Mouse (Mus musculus) lung, embryonic 16.5 days (tissue): Measurements from ENCODE around the gene Krba1. TPM values are rescaled to one million over a fixed set of nuclear protein-coding genes. Genes with fewer than 3 reads are reported as not detected.

Experiments
- ATAC-seq: fragments of 200-750 bp; cut with Nextera tagmentation; 2 replicates; pipeline ENCODE4 v1.8.0; 2017; ENCODE audit warnings: low read depth, mild to moderate bottlenecking, moderate library complexity
- H3K27ac ChIP-seq: fragments of 300-500 bp; sonication (generic); 2 replicates; pipeline ENCODE4 v1.5.1; 2014; ENCODE audit warnings: mild to moderate bottlenecking, control low read depth, low read length
- H3K27me3 ChIP-seq: fragments of 300-500 bp; sonication (generic); 2 replicates; pipeline ENCODE4 v1.6.1; 2014; ENCODE audit warnings: low read depth, low read length, mixed read lengths; ENCODE audit not compliant: control insufficient read depth, insufficient read depth
- H3K36me3 ChIP-seq: fragments of 300-500 bp; sonication (generic); 2 replicates; pipeline ENCODE4 v1.6.1; 2014; ENCODE audit warnings: low read length; ENCODE audit not compliant: control insufficient read depth, insufficient read depth
- H3K4me1 ChIP-seq: fragments of 300-500 bp; sonication (generic); replicated peaks from 2 replicates; pipeline ENCODE4 v1.6.1; 2014; ENCODE audit warnings: low read length, mixed read lengths; ENCODE audit not compliant: control insufficient read depth, insufficient read depth
- H3K4me2 ChIP-seq: fragments of 300-500 bp; sonication (generic); 2 replicates; pipeline ENCODE4 v1.6.1; 2014; ENCODE audit warnings: low read depth, low read length, control low read depth
- H3K4me3 ChIP-seq: fragments of 300-500 bp; sonication (generic); 2 replicates; pipeline ENCODE4 v1.5.1; 2014; ENCODE audit warnings: mild to moderate bottlenecking, low read length, control low read depth
- H3K9ac ChIP-seq: fragments of 300-500 bp; sonication (generic); 2 replicates; pipeline ENCODE4 v1.6.1; 2014; ENCODE audit warnings: low read length, control low read depth
- H3K9me3 ChIP-seq: fragments of 300-500 bp; sonication (generic); 2 replicates; pipeline ENCODE4 v1.6.1; 2016; ENCODE audit warnings: low read length; ENCODE audit not compliant: control insufficient read depth
- WGBS: fragments of 180-500 bp; shearing (Covaris S2); extraction: QIAGEN DNeasy Blood & Tissue Kit; methylation state at CpG from one replicate; pipeline ENCODE4 v1.1.7; 2014; 5-methylcytosine and 5-hydroxymethylcytosine counted together
- polyA plus RNA-seq: library from polyadenylated mRNA; unstranded; fragments of >200 nt; fragmentation: Nextera tagmentation; extraction: Ambion mirVana; gene quantifications from 2 replicates; pipeline ENCODE4 v1.2.1, GENCODE M21; 2015

Gene Krba1
- polyA plus RNA-seq, 1 experiment from 2014 or later: 20.4 TPM

GRCm38 (mm10) chr6:48435111-48435510 is 39.7 kb downstream of the Krba1 start:
- H3K4me1 ChIP-seq: peaks cover 37% of the 10 kb centered on the region
- ATAC-seq: no peak
- no peak overlapping the region for H3K9ac ChIP-seq
- no peak overlapping the region for H3K4me2 ChIP-seq
- no peak overlapping the region for H3K27ac ChIP-seq
- H3K27me3 ChIP-seq: no peaks in the 10 kb centered on the region
- peaks cover 23% of the 10 kb centered on the region for H3K36me3 ChIP-seq
- 26% methylated on average over 5 of the region's 5 CpGs for WGBS
- no peaks in the 10 kb centered on the region; the same call in 1 of the 2 replicates for H3K9me3 ChIP-seq
- H3K4me3 ChIP-seq: no peak overlapping the region

GRCm38 (mm10) chr6:48435706-48436349 is 40.4 kb downstream of the Krba1 start:
- ATAC-seq: no peak
- peaks cover 40% of the 10 kb centered on the region for H3K4me1 ChIP-seq
- no peak overlapping the region for H3K27ac ChIP-seq
- 57% methylated on average over 5 of the region's 5 CpGs for WGBS
- no peaks in the 10 kb centered on the region; the same call in 1 of the 2 replicates for H3K9me3 ChIP-seq
- H3K4me2 ChIP-seq: no peak overlapping the region
- no peaks in the 10 kb centered on the region for H3K27me3 ChIP-seq
- no peak overlapping the region for H3K4me3 ChIP-seq
- no peak overlapping the region for H3K9ac ChIP-seq
- peaks cover 26% of the 10 kb centered on the region for H3K36me3 ChIP-seq

GRCm38 (mm10) chr6:48437679-48438376 is 42.4 kb downstream of the Krba1 start:
- Histone ChIP-seq H3K36me3 (peaks cover 44% of the 10 kb centered on the region), H3K9me3 (no peaks in the 10 kb centered on the region; the same call in 1 of the 2 replicates), H3K27ac (no peak overlapping the region), H3K4me3 (no peak overlapping the region), H3K27me3 (no peaks in the 10 kb centered on the region), H3K4me1 (peaks cover 42% of the 10 kb centered on the region), H3K9ac (no peak overlapping the region), H3K4me2 (no peak overlapping the region)
- WGBS: 79% methylated on average over 35 of the region's 35 CpGs
- no peak for ATAC-seq

- no peak for ATAC-seq
- WGBS: 56% methylated on average over 55 of the region's 55 CpGs
- no peak overlapping the region for H3K4me3 ChIP-seq
- H3K4me1 ChIP-seq: peaks cover 40% of the 10 kb centered on the region
- no peak overlapping the region for H3K4me2 ChIP-seq
- peaks cover 44% of the 10 kb centered on the region for H3K36me3 ChIP-seq
- H3K9ac ChIP-seq: no peak overlapping the region
- no peaks in the 10 kb centered on the region; the same call in 1 of the 2 replicates for H3K9me3 ChIP-seq
- H3K27ac ChIP-seq: no peak overlapping the region
- no peaks in the 10 kb centered on the region for H3K27me3 ChIP-seq
These were observed 43.2 kb downstream of the Krba1 start for GRCm38 (mm10) chr6:48438475-48439125.

- H3K27ac ChIP-seq: no peak overlapping the region
- H3K4me2 ChIP-seq: no peak overlapping the region
- no peak for ATAC-seq
- peaks cover 34% of the 10 kb centered on the region for H3K4me1 ChIP-seq
- no peak overlapping the region for H3K4me3 ChIP-seq
- H3K36me3 ChIP-seq: peaks cover 44% of the 10 kb centered on the region
- no peak overlapping the region for H3K9ac ChIP-seq
- no peaks in the 10 kb centered on the region for H3K27me3 ChIP-seq
- H3K9me3 ChIP-seq: no peaks in the 10 kb centered on the region; the same call in 1 of the 2 replicates
These were observed 44.3 kb downstream of the Krba1 start for GRCm38 (mm10) chr6:48439654-48440053.

GRCm38 (mm10) chr6:48440306-48441014 is 45.1 kb downstream of the Krba1 start:
- Histone ChIP-seq H3K36me3 (peaks cover 44% of the 10 kb centered on the region), H3K4me3 (no peak overlapping the region), H3K27ac (no peak overlapping the region), H3K4me1 (peaks cover 27% of the 10 kb centered on the region), H3K9me3 (no peaks in the 10 kb centered on the region; the same call in 1 of the 2 replicates), H3K9ac (no peak overlapping the region), H3K27me3 (no peaks in the 10 kb centered on the region), H3K4me2 (no peak overlapping the region)
- no peak for ATAC-seq
- 42% methylated on average over 13 of the region's 14 CpGs for WGBS

- Histone ChIP-seq H3K9me3 (no peaks in the 10 kb centered on the region), H3K9ac (peak overlapping the region; percentile 95), H3K4me2 (peak overlapping the region; percentile 79), H3K4me3 (peak overlapping the region; percentile 84), H3K27me3 (no peaks in the 10 kb centered on the region), H3K4me1 (peaks cover 25% of the 10 kb centered on the region), H3K36me3 (peaks cover 25% of the 10 kb centered on the region), H3K27ac (peak overlapping the region; percentile 96)
- ATAC-seq: peak; percentile 93
- 3% methylated on average over 19 of the region's 19 CpGs for WGBS
These were observed 48.4 kb downstream of the Krba1 start for GRCm38 (mm10) chr6:48443592-48444309.

GRCm38 (mm10) chr6:48444310-48445180 is 49.2 kb downstream of the Krba1 start:
- peak overlapping the region; percentile 84 for H3K4me3 ChIP-seq
- under 1% methylated on average over 32 of the region's 34 CpGs for WGBS
- ATAC-seq: peak; percentile 74
- H3K9me3 ChIP-seq: no peaks in the 10 kb centered on the region
- peaks cover 24% of the 10 kb centered on the region for H3K4me1 ChIP-seq
- H3K27me3 ChIP-seq: no peaks in the 10 kb centered on the region
- peak overlapping the region; percentile 79 for H3K4me2 ChIP-seq
- peaks cover 21% of the 10 kb centered on the region for H3K36me3 ChIP-seq
- H3K27ac ChIP-seq: peak overlapping the region; percentile 96
- peak overlapping the region; percentile 95 for H3K9ac ChIP-seq
